Mouse (Mus musculus): ENCODE data around the gene Catspere2.

The Catspere2 gene

GRCm38 (mm10) chr1:178219166-178220077 lies 236.2 kb downstream of the Catspere2 start:
- DNase-seq (ENCODE audit: low spot score) = no peak
